ENCODE assay signal across 15 mouse cellular contexts in genomic region chr9:32224937-32225336, GRCm38 (mm10).
DNase-seq lines count a peak whose midpoint lies in the region; ATAC-seq and TF ChIP-seq lines count a peak whose summit lies in the region.
"Had no signal": no experiment of that assay in that cellular context is flagged by ENCODE, and none has a peak within 500 bp of the region (broad histone marks: within the 10 kb centered on the region; RNA-seq: fewer than 3 reads in every experiment).

No protein-coding gene starts in this region.

- no peak for TF ChIP-seq POLR2A in kidney, adult 2 months (IDR thresholded peaks at IDR 0.05; ENCODE audit: low read depth, low read length)

- H3K27ac ChIP-seq in kidney, adult 2 months (ENCODE audit: insufficient read depth, low read depth, low read length): peak overlapping the region; percentile 52
- no peak overlapping the region for H3K27ac ChIP-seq in lung, embryonic 16.5 days (ENCODE audit: low read length)
- no peak overlapping the region for H3K27ac ChIP-seq in midbrain, postnatal 0 days (ENCODE audit: low read depth, low read length)
- H3K27ac ChIP-seq: hindbrain, embryonic 14.5 days had no signal

- H3K4me1 ChIP-seq in kidney, adult 2 months (ENCODE audit: control insufficient read depth, insufficient read depth, low read length): peaks cover 11% of the 10 kb centered on the region
- H3K4me1 ChIP-seq in lung, embryonic 16.5 days (replicated peaks; ENCODE audit: control insufficient read depth, insufficient read depth, low read length): peaks cover 20% of the 10 kb centered on the region
- peaks cover 6% of the 10 kb centered on the region for H3K4me1 ChIP-seq in midbrain, postnatal 0 days (ENCODE audit: insufficient read depth, low read length)

- peak overlapping the region; percentile 59 for H3K4me3 ChIP-seq in kidney, adult 2 months (ENCODE audit: insufficient read depth, low read depth, low read length)
- 0 out of 2 replicates have a peak overlapping the region, but pooled peaks have one; percentile 3 for H3K4me3 ChIP-seq in lung, embryonic 16.5 days (ENCODE audit: low read length)
- H3K4me3 ChIP-seq in midbrain, postnatal 0 days (ENCODE audit: low read depth, low read length): no peak overlapping the region
- H3K4me3 ChIP-seq: myocyte had no signal

- TF ChIP-seq CTCF in kidney, adult 2 months (conservative IDR thresholded peaks at IDR 0.05; ENCODE audit: insufficient read depth, insufficient read length, low read depth, low read length): no peak
- no peak for TF ChIP-seq CTCF in midbrain, postnatal 0 days (IDR thresholded peaks at IDR 0.05)

- WGBS in kidney, adult 2 months: 45% methylated on average over 4 of the region's 4 CpGs
- WGBS in lung, embryonic 16.5 days: 60% methylated on average over 4 of the region's 4 CpGs
- 48% methylated on average over 4 of the region's 4 CpGs for WGBS in midbrain, postnatal 0 days

- no peak for DNase-seq in frontal cortex, postnatal 10 days (ENCODE audit: low spot score in 2 of 2)
- DNase-seq in kidney, adult 2 months: no peak
- DNase-seq in kidney, postnatal 4 days: no peak
- no peak for DNase-seq in lung, postnatal 36 days
- DNase-seq in midbrain, postnatal 0 days (ENCODE audit: low spot score): no peak
- no peak for DNase-seq in layer of hippocampus, adult 18-20 months (ENCODE audit: low spot score in 2 of 2)
- DNase-seq: kidney, postnatal 36 days; liver; thymus, postnatal 14 days had no signal

- H3K4me2 ChIP-seq in lung, embryonic 16.5 days (ENCODE audit: low read depth, low read length): peak overlapping the region; percentile 12; the same call in 1 of the 2 replicates
- H3K4me2 ChIP-seq in midbrain, postnatal 0 days (ENCODE audit: low read depth, low read length, poor library complexity, severe bottlenecking): no peak overlapping the region
- H3K4me2 ChIP-seq: hindbrain, embryonic 14.5 days; midbrain, embryonic 11.5 days had no signal

- H3K9ac ChIP-seq in lung, embryonic 16.5 days (ENCODE audit: low read length): no peak overlapping the region
- H3K9ac ChIP-seq in midbrain, postnatal 0 days (replicated peaks; ENCODE audit: low read length, poor library complexity, severe bottlenecking): no peak overlapping the region
- H3K9ac ChIP-seq: hindbrain, embryonic 14.5 days had no signal

- peak; percentile 29; the same call in 1 of the 2 replicates for ATAC-seq in frontal cortex, adult (ENCODE audit: low TSS enrichment)
- ATAC-seq in lung, embryonic 16.5 days (ENCODE audit: low read depth): no peak
- ATAC-seq in midbrain, postnatal 0 days (ENCODE audit: low FRiP score): no peak

- H3K9me3 ChIP-seq in lung, embryonic 16.5 days (ENCODE audit: control insufficient read depth, low read length): no peaks in the 10 kb centered on the region
- H3K9me3 ChIP-seq in midbrain, postnatal 0 days (ENCODE audit: low read length): no peaks in the 10 kb centered on the region

- H3K27me3 ChIP-seq in kidney, adult 2 months (replicated peaks; ENCODE audit: control insufficient read depth, insufficient read depth, low read length): no peaks in the 10 kb centered on the region
- no peaks in the 10 kb centered on the region for H3K27me3 ChIP-seq in lung, embryonic 16.5 days (ENCODE audit: control insufficient read depth, insufficient read depth, low read depth, low read length)
- H3K27me3 ChIP-seq in midbrain, postnatal 0 days (ENCODE audit: insufficient read depth, low read length): no peaks in the 10 kb centered on the region
- H3K27me3 ChIP-seq: Patski had no signal

- no peaks in the 10 kb centered on the region for H3K36me3 ChIP-seq in kidney, adult 2 months (ENCODE audit: control insufficient read depth, insufficient read depth, low read length)
- H3K36me3 ChIP-seq in lung, embryonic 16.5 days (ENCODE audit: control insufficient read depth, insufficient read depth, low read length): no peaks in the 10 kb centered on the region
- H3K36me3 ChIP-seq in midbrain, postnatal 0 days (ENCODE audit: insufficient read depth, low read length): no peaks in the 10 kb centered on the region
